Comparison of ENCODE assay signal across 7 mouse cellular contexts in the genomic region with DNA sequence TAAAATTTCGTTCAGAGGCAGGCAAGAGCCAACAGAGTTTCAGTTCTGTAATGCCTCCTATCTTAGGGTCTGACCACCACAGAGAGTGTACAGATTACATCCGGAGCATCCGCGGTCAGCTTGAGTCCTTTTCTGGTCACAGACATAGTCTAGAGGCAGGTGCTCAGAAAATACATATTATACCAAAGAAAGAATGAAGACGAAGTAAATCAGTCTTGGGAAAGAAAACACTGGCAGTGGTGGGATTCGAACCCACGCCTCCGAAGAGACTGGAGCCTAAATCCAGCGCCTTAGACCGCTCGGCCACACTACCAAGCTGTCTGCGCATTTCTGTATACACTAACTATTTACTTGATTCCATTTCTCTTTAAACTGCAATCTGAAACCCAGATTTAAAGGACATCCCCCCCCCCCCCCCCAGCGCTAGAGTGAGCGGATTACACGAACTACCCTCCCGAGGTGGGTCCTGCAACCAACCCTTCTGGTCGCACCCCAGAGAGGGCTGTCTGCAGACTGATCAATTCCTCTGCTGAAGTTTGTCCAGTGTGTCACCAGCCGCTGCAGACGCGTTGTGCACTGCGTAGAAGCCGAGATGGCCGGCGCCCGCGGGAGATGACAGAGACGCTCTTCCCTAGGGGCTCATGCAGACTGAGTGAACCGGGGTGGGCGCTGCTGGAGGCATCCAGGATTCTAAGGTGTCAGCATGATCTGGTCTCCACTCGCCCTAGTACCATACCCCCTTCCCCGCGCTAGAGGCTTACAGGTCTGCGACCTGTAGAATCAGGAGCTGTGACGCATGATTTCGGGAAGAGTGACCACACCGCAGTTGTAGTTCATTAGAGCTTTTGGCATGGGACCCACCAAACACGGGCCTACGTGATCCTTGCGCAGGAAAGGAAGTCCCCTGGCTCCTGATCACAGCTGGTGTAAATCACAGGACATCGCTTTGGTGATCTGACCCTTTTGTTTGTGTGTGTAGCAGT. TPM values are rescaled to one million over a fixed set of nuclear protein-coding genes. Genes with fewer than 3 reads are reported as not detected.
DNase-seq lines count a peak whose midpoint lies in the region; ATAC-seq and TF ChIP-seq lines count a peak whose summit lies in the region.

No protein-coding gene starts in this region.

- peaks cover 0 to 2% of the 10 kb centered on the region in 2 experiments; a peak in 1 of 4 replicates for H3K36me3 ChIP-seq in MEL (ENCODE audit: control insufficient read depth in 1 of 2, insufficient read depth in 2 of 2, low read length in 2 of 2)
- no peaks in the 10 kb centered on the region for H3K36me3 ChIP-seq in embryonic facial prominence, embryonic 15.5 days

- DNase-seq in MEL (ENCODE audit: low read depth, low spot score): peak; percentile 83
- peak; percentile 73 to 79 for DNase-seq in adrenal gland, postnatal 36 days
- peak; percentile 61 to 66 for DNase-seq in heart, postnatal 14 days
- DNase-seq in kidney, postnatal 4 days: peak; percentile 70 to 74
- peak; percentile 72 for DNase-seq in lung, postnatal 14 days
- DNase-seq in retina, postnatal 1 day: peak; percentile 72

- TF ChIP-seq RAD21 in MEL (IDR thresholded peaks at IDR 0.05; ENCODE audit: low read depth, low read length): no peak

- H3K9ac ChIP-seq in MEL (ENCODE audit: control insufficient read depth, low read depth, low read length, poor library complexity, severe bottlenecking): peak overlapping the region; percentile 37
- H3K9ac ChIP-seq in embryonic facial prominence, embryonic 15.5 days: peak overlapping the region; percentile 16

- TF ChIP-seq EP300 in MEL (IDR thresholded peaks at IDR 0.05; ENCODE audit: low read depth in 1 of 2, low read length in 2 of 2): no peak

- ATAC-seq in embryonic facial prominence, embryonic 15.5 days (ENCODE audit: insufficient number of reproducible peaks, low FRiP score, low TSS enrichment, low read depth): peak; percentile 40; the same call in 1 of the 2 replicates

- no peak for TF ChIP-seq POLR2A in MEL (IDR thresholded peaks at IDR 0.05; ENCODE audit: control insufficient read depth in 1 of 2, insufficient read depth in 1 of 2, low read depth in 1 of 2, low read length in 2 of 2, poor library complexity in 1 of 2)

- no peaks in the 10 kb centered on the region; a peak in 1 of 4 replicates for H3K27me3 ChIP-seq in MEL (ENCODE audit: control insufficient read depth in 1 of 2, insufficient read depth in 2 of 2, low read length in 2 of 2)
- H3K27me3 ChIP-seq in embryonic facial prominence, embryonic 15.5 days: no peaks in the 10 kb centered on the region

- no peak overlapping the region for H3K27ac ChIP-seq in MEL (ENCODE audit: control insufficient read depth, low read depth, low read length)
- no peak overlapping the region for H3K27ac ChIP-seq in embryonic facial prominence, embryonic 15.5 days (replicated peaks)

- WGBS in embryonic facial prominence, embryonic 15.5 days: 2% methylated on average over 40 of the region's 40 CpGs

- peak overlapping the region; percentile 55 to 65 for H3K4me3 ChIP-seq in MEL (ENCODE audit: control insufficient read depth in 1 of 2, insufficient read depth in 1 of 2, low read depth in 2 of 2, low read length in 2 of 2)
- peak overlapping the region; percentile 50 for H3K4me3 ChIP-seq in embryonic facial prominence, embryonic 15.5 days (replicated peaks)

- H3K9me3 ChIP-seq in MEL (replicated peaks; ENCODE audit: insufficient read depth, low read length): no peaks in the 10 kb centered on the region
- H3K9me3 ChIP-seq in embryonic facial prominence, embryonic 15.5 days (replicated peaks): no peaks in the 10 kb centered on the region

- no peaks in the 10 kb centered on the region for H3K79me2 ChIP-seq in MEL (ENCODE audit: control insufficient read depth, insufficient read depth, low read length, poor library complexity)

- TF ChIP-seq CTCF in MEL (IDR thresholded peaks at IDR 0.05 in 2 of 3, conservative IDR thresholded peaks at IDR 0.05 in 1 of 3; ENCODE audit: control insufficient read depth in 1 of 3, insufficient read depth in 1 of 3, low read depth in 2 of 3, low read length in 3 of 3, poor library complexity in 1 of 3, severe bottlenecking in 1 of 3): no peak

- intact Hi-C loops in heart, postnatal 14 days (cut with DNase I): no loop called here

- peak overlapping the region; percentile 84 for H3K4me2 ChIP-seq in embryonic facial prominence, embryonic 15.5 days (replicated peaks)

- peaks cover 0 to 7% of the 10 kb centered on the region in 2 experiments; a peak in 2 of 4 replicates for H3K4me1 ChIP-seq in MEL (ENCODE audit: control insufficient read depth in 1 of 2, insufficient read depth in 2 of 2, low read length in 2 of 2)
- peaks cover 13% of the 10 kb centered on the region for H3K4me1 ChIP-seq in embryonic facial prominence, embryonic 15.5 days

TF ChIP-seq in MEL, 35 proteins besides CTCF, POLR2A, EP300 and RAD21:
- TF ChIP-seq GABPA (IDR thresholded peaks at IDR 0.05; ENCODE audit: low read depth, low read length) (no peak), USF2 (IDR thresholded peaks at IDR 0.05; ENCODE audit: borderline replicate concordance in 1 of 2, insufficient read depth in 1 of 2, low read depth in 1 of 2, low read length in 2 of 2) (no peak), RCOR1 (IDR thresholded peaks at IDR 0.05; ENCODE audit: low read depth, low read length) (no peak), BHLHE40 (IDR thresholded peaks at IDR 0.05; ENCODE audit: borderline replicate concordance, low read depth, low read length) (no peak), TBP (IDR thresholded peaks at IDR 0.05; ENCODE audit: low read depth, low read length) (peak; percentile 99), ZKSCAN1 (IDR thresholded peaks at IDR 0.05; ENCODE audit: low read depth, low read length) (no peak)

RNA-seq across cellular contexts. Expression of a gene that starts 8.0 kb away (rescaled TPM):
- not detected in 2 replicates for total RNA-seq in MEL (2012; rRNA removed)
- under 1 TPM in 1 of 2 experiments, not detected in 1; 0.18 TPM for polyA plus RNA-seq in MEL (2012; ENCODE audit: insufficient read depth in 1 of 2, insufficient read length in 2 of 2, low read depth in 1 of 2, low replicate concordance in 2 of 2, missing spikeins in 1 of 2)
- total RNA-seq in adrenal gland, postnatal 36 days (2021): 10 to 100 TPM; 40.6 to 52.3 TPM
- 55.5 and 57.1 TPM in 2 replicates for polyA plus RNA-seq in embryonic facial prominence, embryonic 15.5 days (2015; fragmentation: Nextera tagmentation; extraction: Ambion mirVana)
- total RNA-seq in heart, postnatal 14 days (2021): 10 to 100 TPM; 45.7 to 58.6 TPM

RNA-seq across cellular contexts. Expression of a gene that starts 8.1 kb away (rescaled TPM):
- total RNA-seq in MEL (2012; rRNA removed): not detected in 2 replicates
- polyA plus RNA-seq in MEL (2012; ENCODE audit: insufficient read depth in 1 of 2, insufficient read length in 2 of 2, low read depth in 1 of 2, low replicate concordance in 2 of 2, missing spikeins in 1 of 2): not detected
- total RNA-seq in adrenal gland, postnatal 36 days (2021): 1 to 10 TPM; 5.5 to 5.8 TPM
- 8.2 and 11.0 TPM in 2 replicates for polyA plus RNA-seq in embryonic facial prominence, embryonic 15.5 days (2015; fragmentation: Nextera tagmentation; extraction: Ambion mirVana)
- 1 to 10 TPM; 5.8 to 6.5 TPM for total RNA-seq in heart, postnatal 14 days (2021)

RNA-seq across cellular contexts. Expression of a gene that starts 8.7 kb away (rescaled TPM):
- not detected in 2 replicates for total RNA-seq in MEL (2012; rRNA removed)
- polyA plus RNA-seq in MEL (2012; ENCODE audit: insufficient read depth in 1 of 2, insufficient read length in 2 of 2, low read depth in 1 of 2, low replicate concordance in 2 of 2, missing spikeins in 1 of 2): not detected
- total RNA-seq in adrenal gland, postnatal 36 days (2021): not detected
- polyA plus RNA-seq in embryonic facial prominence, embryonic 15.5 days (2015; fragmentation: Nextera tagmentation; extraction: Ambion mirVana): not detected in 2 replicates
- total RNA-seq in heart, postnatal 14 days (2021): not detected

RNA-seq across cellular contexts. Expression of a gene that starts 25.4 kb away (rescaled TPM):
- not detected in 2 replicates for total RNA-seq in MEL (2012; rRNA removed)
- not detected for polyA plus RNA-seq in MEL (2012; ENCODE audit: insufficient read depth in 1 of 2, insufficient read length in 2 of 2, low read depth in 1 of 2, low replicate concordance in 2 of 2, missing spikeins in 1 of 2)
- total RNA-seq in adrenal gland, postnatal 36 days (2021): not detected
- 0.43 and 0.56 TPM in 2 replicates for polyA plus RNA-seq in embryonic facial prominence, embryonic 15.5 days (2015; fragmentation: Nextera tagmentation; extraction: Ambion mirVana)
- total RNA-seq in heart, postnatal 14 days (2021): not detected

RNA-seq across cellular contexts. Expression of a gene that starts 31.3 kb away (rescaled TPM):
- total RNA-seq in MEL (2012; rRNA removed): not detected in 2 replicates
- not detected for polyA plus RNA-seq in MEL (2012; ENCODE audit: insufficient read depth in 1 of 2, insufficient read length in 2 of 2, low read depth in 1 of 2, low replicate concordance in 2 of 2, missing spikeins in 1 of 2)
- total RNA-seq in adrenal gland, postnatal 36 days (2021): not detected
- polyA plus RNA-seq in embryonic facial prominence, embryonic 15.5 days (2015; fragmentation: Nextera tagmentation; extraction: Ambion mirVana): not detected in 2 replicates
- not detected for total RNA-seq in heart, postnatal 14 days (2021)

Comparison
In these comparisons a context has a peak if more than half of its experiments do, and no peak if none do; other contexts are left out.
1. RNA of a gene that starts 8.0 kb away (total RNA-seq): 45.7 to 58.6 TPM in heart, postnatal 14 days and 40.6 to 52.3 TPM in adrenal gland, postnatal 36 days; not detected in MEL; every median in the first group is over 10 times any median in the second.
2. Peak in every context shown above with its lines, with median percentiles within 50 percentile points of each other: DNase-seq.